In the genomic region with DNA sequence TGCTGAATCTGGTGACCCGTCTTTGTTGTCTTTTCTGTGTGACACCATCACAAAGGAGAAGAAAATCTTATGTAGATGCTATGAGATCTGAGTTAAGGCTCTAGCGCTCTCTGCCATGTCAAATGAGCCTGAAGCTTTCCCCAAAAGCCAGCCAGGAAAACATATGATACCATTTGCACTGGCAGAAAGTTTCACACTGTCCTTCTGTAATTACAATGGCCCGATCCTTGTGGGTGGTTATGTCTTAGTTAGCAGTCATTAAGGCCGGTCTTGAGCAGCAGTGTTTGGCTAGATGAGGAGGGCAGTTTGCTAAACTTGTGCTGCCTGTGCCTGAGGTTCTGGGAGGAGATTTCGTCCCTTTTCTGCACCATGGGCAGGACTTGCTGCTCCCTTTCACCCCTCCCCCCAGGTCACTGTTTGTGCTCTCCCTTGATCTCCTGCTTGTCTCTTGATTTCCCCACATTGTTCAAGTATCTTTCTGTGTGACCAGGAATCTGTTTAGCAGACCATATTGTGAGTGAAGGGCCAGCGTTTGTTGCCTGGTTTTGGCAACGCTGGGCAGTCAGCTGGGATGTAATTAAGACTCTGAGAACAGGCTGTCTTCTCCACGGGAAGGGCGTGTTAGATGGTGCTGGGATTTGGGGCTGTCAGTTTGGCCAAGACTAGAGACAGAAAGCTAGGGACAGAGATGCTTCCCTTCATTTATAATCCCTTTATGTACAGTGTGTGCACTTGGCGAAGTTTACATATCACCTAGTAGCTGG, we compare ENCODE assay signal across 10 mouse cellular contexts.
A peak's percentile ranks its signal among the peaks of the same experiment; 100 is the strongest.
DNase-seq lines count a peak whose midpoint lies in the region; ATAC-seq lines count a peak whose summit lies in the region.
"Had no signal": no experiment of that assay in that cellular context is flagged by ENCODE, and none has a peak within 500 bp of the region (broad histone marks: within the 10 kb centered on the region; RNA-seq: fewer than 3 reads in every experiment).

No protein-coding gene starts in this region.

- H3K27me3 ChIP-seq in heart, embryonic 11.5 days (ENCODE audit: control insufficient read depth, insufficient read depth, low read length) = no peaks in the 10 kb centered on the region
- no peaks in the 10 kb centered on the region for H3K27me3 ChIP-seq in midbrain, embryonic 11.5 days (ENCODE audit: control insufficient read depth, insufficient read depth, low read length)
- H3K27me3 ChIP-seq: limb, embryonic 15.5 days; neural tube, embryonic 12.5 days had no signal

- H3K4me2 ChIP-seq in heart, embryonic 11.5 days = no peak overlapping the region
- H3K4me2 ChIP-seq in midbrain, embryonic 11.5 days = no peak overlapping the region
- H3K4me2 ChIP-seq: limb, embryonic 15.5 days; neural tube, embryonic 12.5 days had no signal

- ATAC-seq in heart, embryonic 11.5 days (replicated peaks; ENCODE audit: insufficient number of reproducible peaks, low FRiP score, low TSS enrichment) = no peak
- ATAC-seq in midbrain, embryonic 11.5 days (ENCODE audit: low FRiP score) = 0 out of 2 replicates have a peak, but pooled peaks have one; percentile 22

- 53% methylated on average over 10 of the region's 10 CpGs for WGBS in heart, embryonic 11.5 days (ENCODE audit: insufficient replicate concordance)
- WGBS in midbrain, embryonic 11.5 days = 29% methylated on average over 10 of the region's 10 CpGs

- H3K9me3 ChIP-seq in heart, embryonic 11.5 days (replicated peaks; ENCODE audit: control insufficient read depth, low read length) = no peaks in the 10 kb centered on the region
- no peaks in the 10 kb centered on the region for H3K9me3 ChIP-seq in midbrain, embryonic 11.5 days (ENCODE audit: control insufficient read depth, low read length)
- H3K9me3 ChIP-seq: limb, embryonic 15.5 days; neural tube, embryonic 12.5 days had no signal

- DNase-seq in heart, adult 11 months = peak; percentile 98
- DNase-seq in cerebellum, adult 11 months = peak; percentile 71
- DNase-seq in heart, adult 9 months (ENCODE audit: low spot score in 2 of 2) = peak; percentile 33 to 71
- peak; percentile 89 for DNase-seq in midbrain, embryonic 11.5 days (ENCODE audit: low spot score, missing footprints)
- no peak for DNase-seq in ovary, postnatal 10 days (ENCODE audit: low spot score)
- DNase-seq in embryo, embryonic 9.5 days (ENCODE audit: extremely low spot score) = no peak
- no peak for DNase-seq in kidney, adult 18-20 months

- no peaks in the 10 kb centered on the region for H3K36me3 ChIP-seq in heart, embryonic 11.5 days (ENCODE audit: control insufficient read depth, insufficient read depth, low read length)
- H3K36me3 ChIP-seq in midbrain, embryonic 11.5 days (ENCODE audit: control insufficient read depth, insufficient read depth, low read length) = no peaks in the 10 kb centered on the region
- H3K36me3 ChIP-seq: limb, embryonic 15.5 days; neural tube, embryonic 12.5 days had no signal

- H3K9ac ChIP-seq in heart, embryonic 11.5 days (ENCODE audit: low read depth, low read length) = no peak overlapping the region; the same call in 1 of the 2 replicates
- 0 out of 2 replicates have a peak overlapping the region, but pooled peaks have one; percentile 10 for H3K9ac ChIP-seq in midbrain, embryonic 11.5 days (ENCODE audit: low read length)
- H3K9ac ChIP-seq: limb, embryonic 15.5 days; neural tube, embryonic 12.5 days had no signal

- H3K27ac ChIP-seq in heart, embryonic 11.5 days (ENCODE audit: low read depth, low read length) = no peak overlapping the region
- H3K27ac ChIP-seq in midbrain, embryonic 11.5 days (ENCODE audit: low read depth, low read length) = no peak overlapping the region; the same call in 1 of the 2 replicates
- H3K27ac ChIP-seq: limb, embryonic 15.5 days; neural tube, embryonic 12.5 days had no signal

- no peak overlapping the region for H3K4me3 ChIP-seq in heart, embryonic 11.5 days (ENCODE audit: low read depth, low read length)
- no peak overlapping the region for H3K4me3 ChIP-seq in midbrain, embryonic 11.5 days (ENCODE audit: low read depth, low read length)
- H3K4me3 ChIP-seq: limb, embryonic 15.5 days; neural tube, embryonic 12.5 days had no signal

- peaks cover 29% of the 10 kb centered on the region for H3K4me1 ChIP-seq in heart, embryonic 11.5 days (ENCODE audit: control insufficient read depth, insufficient read depth, low read length)
- H3K4me1 ChIP-seq in midbrain, embryonic 11.5 days (ENCODE audit: control insufficient read depth, insufficient read depth, low read length) = peaks cover 27% of the 10 kb centered on the region

Comparison
In these comparisons a context has a peak if more than half of its experiments do, and no peak if none do; other contexts are left out.
1. DNase-seq: peak in heart, adult 11 months (single experiment), cerebellum, adult 11 months (single experiment), heart, adult 9 months (2 of 2) and midbrain, embryonic 11.5 days (single experiment); none in ovary, postnatal 10 days (single experiment), embryo, embryonic 9.5 days (single experiment) and kidney, adult 18-20 months (single experiment).